Mouse (Mus musculus): ENCODE measurements around the gene Prkcd. TPM values are rescaled to one million over a fixed set of nuclear protein-coding genes. Genes with fewer than 3 reads are reported as not detected.

The Prkcd gene
- polyA plus RNA-seq (2015; fragmentation: Nextera tagmentation; extraction: Ambion mirVana), result 62.8 and 72.3 TPM in 2 replicates

DNA sequence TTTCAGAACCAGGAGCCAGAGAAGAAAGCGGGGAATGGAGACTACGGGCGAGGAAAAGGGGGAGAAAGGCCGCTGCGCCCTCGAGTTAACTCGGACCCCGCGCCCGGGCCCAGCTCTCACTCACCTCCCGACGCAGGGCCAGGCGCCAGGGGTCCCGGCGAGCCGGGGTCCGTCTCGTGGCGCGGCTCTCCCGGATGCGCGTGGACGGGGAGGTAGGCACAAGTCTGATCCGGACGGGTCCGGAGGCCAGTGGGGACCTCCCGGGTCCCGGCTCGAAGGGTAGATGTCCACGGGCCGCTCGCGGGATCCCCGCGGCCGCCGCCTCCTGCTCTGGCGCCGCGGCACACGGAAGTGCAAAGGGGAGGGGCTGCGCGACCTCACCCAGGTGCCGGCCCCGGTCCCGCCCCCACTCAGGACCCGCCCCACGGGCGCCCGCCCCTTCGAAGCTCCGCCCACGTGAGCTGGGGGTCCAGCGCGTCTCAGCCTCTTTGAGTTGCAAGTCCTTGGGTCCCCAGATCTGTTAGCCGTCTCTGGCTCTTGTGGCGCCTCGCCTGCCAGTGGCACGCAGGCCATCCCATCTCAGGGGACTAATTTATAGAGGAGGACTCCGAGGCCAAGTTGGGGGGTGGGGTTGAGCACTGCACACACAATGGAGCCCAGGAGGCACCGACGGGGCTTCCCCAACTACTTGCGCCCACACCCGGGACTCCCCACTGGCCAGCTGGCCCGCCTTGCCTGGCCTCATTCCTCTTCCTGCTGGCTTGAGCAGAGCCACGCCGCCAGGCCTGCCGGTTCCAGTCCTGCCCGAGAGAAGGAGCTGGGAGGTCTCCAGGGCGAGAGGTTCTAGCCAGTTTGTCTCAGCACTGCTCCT lies at the start of gene Prkcd:
Gene Prkcd, minus strand, starts transcription at position 355 of the 871 bp plus-strand sequence.
- DNase-seq (ENCODE audit: low spot score), result peak; percentile 93
- ATAC-seq (ENCODE audit: low FRiP score, low TSS enrichment), result peak; percentile 73
- H3K4me2 ChIP-seq (replicated peaks; ENCODE audit: low read depth), result peak within 1 kb of the TSS; percentile 73
- H3K4me1 ChIP-seq (replicated peaks; ENCODE audit: control insufficient read depth, insufficient read depth), result peaks cover 2% of the 10 kb centered on the region; the same call in 1 of the 2 replicates
- H3K9ac ChIP-seq (ENCODE audit: low read length), result peak within 1 kb of the TSS; percentile 89
- H3K27ac ChIP-seq (replicated peaks), result peak within 1 kb of the TSS; percentile 92
- H3K4me3 ChIP-seq (ENCODE audit: low read depth, low read length), result peak within 1 kb of the TSS; percentile 85
- no peaks in the 10 kb centered on the region for H3K27me3 ChIP-seq (ENCODE audit: control insufficient read depth, insufficient read depth, low read length)
- TF ChIP-seq CTCF (IDR thresholded peaks at IDR 0.05; ENCODE audit: low read depth) (no peak), EP300 (optimal IDR thresholded peaks at IDR 0.05) (no peak)
- no peaks in the 10 kb centered on the region for H3K36me3 ChIP-seq (ENCODE audit: control insufficient read depth, insufficient read depth, low read length)
- WGBS, result under 1% methylated on average over 53 of the region's 71 CpGs
- H3K9me3 ChIP-seq (ENCODE audit: control insufficient read depth, low read length), result no peaks in the 10 kb centered on the region

DNA sequence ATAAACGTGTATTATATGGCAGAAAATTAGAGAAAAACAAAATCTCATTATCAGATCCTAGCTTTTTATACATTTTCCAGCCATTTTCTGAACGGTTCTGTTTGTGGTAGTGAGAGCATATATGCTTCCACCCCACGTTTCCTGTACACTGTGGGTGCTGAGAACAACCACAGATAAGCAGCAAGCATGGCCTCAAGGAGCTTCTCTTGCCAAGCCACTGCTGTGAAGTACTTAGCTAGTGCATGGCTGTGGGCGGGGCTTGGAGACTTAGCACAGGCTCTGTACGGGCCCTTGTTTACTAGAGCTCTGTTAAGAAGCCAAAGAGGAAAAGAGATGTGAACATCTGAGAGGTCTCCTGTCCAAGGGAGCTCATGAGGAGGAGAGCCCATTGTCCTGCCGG lies 48.9 kb upstream of the Prkcd start:
- DNase-seq (ENCODE audit: low spot score) (no peak), ATAC-seq (ENCODE audit: low FRiP score, low TSS enrichment) (no peak)
- no peak overlapping the region for H3K4me3 ChIP-seq (ENCODE audit: low read depth, low read length)
- no peak overlapping the region for H3K9ac ChIP-seq (ENCODE audit: low read length)
- peaks cover 20% of the 10 kb centered on the region for H3K36me3 ChIP-seq (ENCODE audit: control insufficient read depth, insufficient read depth, low read length)
- TF ChIP-seq CTCF (IDR thresholded peaks at IDR 0.05; ENCODE audit: low read depth) (no peak), EP300 (optimal IDR thresholded peaks at IDR 0.05) (no peak)
- WGBS, result 67% methylated on average over 6 of the region's 6 CpGs
- no peaks in the 10 kb centered on the region for H3K9me3 ChIP-seq (ENCODE audit: control insufficient read depth, low read length)
- no peaks in the 10 kb centered on the region for H3K27me3 ChIP-seq (ENCODE audit: control insufficient read depth, insufficient read depth, low read length)
- no peak overlapping the region for H3K27ac ChIP-seq (replicated peaks)
- no peaks in the 10 kb centered on the region for H3K4me1 ChIP-seq (replicated peaks; ENCODE audit: control insufficient read depth, insufficient read depth)
- H3K4me2 ChIP-seq (replicated peaks; ENCODE audit: low read depth), result no peak overlapping the region

GRCm38 (mm10) chr14:30671986-30672312 lies 45.9 kb upstream of the Prkcd start:
- peak; percentile 88 for DNase-seq (ENCODE audit: low spot score)
- 4% methylated on average over 3 of the region's 3 CpGs for WGBS
- ATAC-seq (ENCODE audit: low FRiP score, low TSS enrichment), result peak; percentile 89
- H3K4me2 ChIP-seq (replicated peaks; ENCODE audit: low read depth), result no peak overlapping the region
- peaks cover 6% of the 10 kb centered on the region; the same call in 1 of the 2 replicates for H3K36me3 ChIP-seq (ENCODE audit: control insufficient read depth, insufficient read depth, low read length)
- no peaks in the 10 kb centered on the region for H3K27me3 ChIP-seq (ENCODE audit: control insufficient read depth, insufficient read depth, low read length)
- H3K4me1 ChIP-seq (replicated peaks; ENCODE audit: control insufficient read depth, insufficient read depth), result no peaks in the 10 kb centered on the region
- H3K27ac ChIP-seq (replicated peaks), result no peak overlapping the region
- H3K9me3 ChIP-seq (ENCODE audit: control insufficient read depth, low read length), result no peaks in the 10 kb centered on the region
- H3K4me3 ChIP-seq (ENCODE audit: low read depth, low read length), result no peak overlapping the region
- TF ChIP-seq CTCF (IDR thresholded peaks at IDR 0.05; ENCODE audit: low read depth) (peak; percentile 97), EP300 (optimal IDR thresholded peaks at IDR 0.05) (no peak)
- H3K9ac ChIP-seq (ENCODE audit: low read length), result no peak overlapping the region

DNA sequence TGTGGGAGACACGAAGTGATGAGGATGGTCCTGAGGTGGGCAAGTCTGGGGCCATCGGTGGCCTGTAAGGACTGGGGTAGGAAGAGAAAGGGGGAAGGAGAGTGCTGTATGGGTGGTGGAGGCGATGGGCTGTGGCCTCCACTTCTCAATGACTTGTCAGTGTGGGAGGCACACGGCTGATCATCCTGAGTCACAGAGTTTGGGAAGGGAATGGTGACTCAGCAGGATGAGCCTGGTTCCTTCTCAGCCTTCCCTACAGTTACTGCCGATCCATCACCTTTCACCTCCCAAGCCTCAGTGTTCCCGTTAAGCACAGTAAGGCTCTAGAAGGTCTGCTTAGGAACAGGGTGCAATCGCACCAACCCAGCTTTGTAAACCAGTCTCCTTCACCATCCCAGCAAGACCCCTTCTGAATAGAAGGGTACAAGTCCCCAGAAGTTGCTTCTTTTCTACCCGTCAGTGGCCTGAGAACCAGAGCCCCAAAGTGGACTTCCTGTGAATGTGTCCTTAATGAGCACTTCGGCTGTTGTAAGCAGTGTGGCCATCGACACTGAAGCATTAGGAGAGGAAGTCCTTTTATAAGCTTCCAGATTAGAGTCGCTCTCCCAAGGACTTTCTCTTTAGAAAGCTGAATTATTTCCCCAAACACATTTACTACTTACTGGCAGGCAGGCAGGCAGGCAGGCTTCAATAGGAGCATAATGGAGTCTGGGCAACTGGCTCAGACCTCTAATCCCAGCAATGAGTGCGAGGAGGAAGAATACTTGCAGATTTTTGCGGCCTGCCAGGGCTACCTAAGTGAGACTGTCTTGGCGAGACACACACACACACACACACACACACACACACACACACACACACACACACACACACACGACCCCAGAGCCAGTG lies 45.3 kb upstream of the Prkcd start:
- H3K4me3 ChIP-seq (ENCODE audit: low read depth, low read length), result no peak overlapping the region
- H3K27ac ChIP-seq (replicated peaks), result peak overlapping the region; percentile 67; the same call in 1 of the 2 replicates
- H3K36me3 ChIP-seq (ENCODE audit: control insufficient read depth, insufficient read depth, low read length), result peaks cover 4% of the 10 kb centered on the region
- H3K9me3 ChIP-seq (ENCODE audit: control insufficient read depth, low read length), result no peaks in the 10 kb centered on the region
- no peak overlapping the region for H3K9ac ChIP-seq (ENCODE audit: low read length)
- TF ChIP-seq EP300 (optimal IDR thresholded peaks at IDR 0.05) (no peak), CTCF (IDR thresholded peaks at IDR 0.05; ENCODE audit: low read depth) (no peak)
- DNase-seq (ENCODE audit: low spot score) (no peak), ATAC-seq (ENCODE audit: low FRiP score, low TSS enrichment) (no peak; the same call in 1 of the 2 replicates)
- H3K27me3 ChIP-seq (ENCODE audit: control insufficient read depth, insufficient read depth, low read length), result no peaks in the 10 kb centered on the region
- no peak overlapping the region for H3K4me2 ChIP-seq (replicated peaks; ENCODE audit: low read depth)
- H3K4me1 ChIP-seq (replicated peaks; ENCODE audit: control insufficient read depth, insufficient read depth), result no peaks in the 10 kb centered on the region
- WGBS, result 67% methylated on average over 15 of the region's 15 CpGs

- no peaks in the 10 kb centered on the region for H3K27me3 ChIP-seq (ENCODE audit: control insufficient read depth, insufficient read depth, low read length)
- no peak overlapping the region for H3K4me2 ChIP-seq (replicated peaks; ENCODE audit: low read depth)
- no peak for ATAC-seq (ENCODE audit: low FRiP score, low TSS enrichment)
- H3K4me1 ChIP-seq (replicated peaks; ENCODE audit: control insufficient read depth, insufficient read depth), result no peaks in the 10 kb centered on the region
- no peak for DNase-seq (ENCODE audit: low spot score)
- no peak overlapping the region for H3K9ac ChIP-seq (ENCODE audit: low read length)
- H3K36me3 ChIP-seq (ENCODE audit: control insufficient read depth, insufficient read depth, low read length), result peaks cover 5% of the 10 kb centered on the region
- TF ChIP-seq EP300 (optimal IDR thresholded peaks at IDR 0.05), result no peak
- no peak for TF ChIP-seq CTCF (IDR thresholded peaks at IDR 0.05; ENCODE audit: low read depth)
- no peaks in the 10 kb centered on the region for H3K9me3 ChIP-seq (ENCODE audit: control insufficient read depth, low read length)
- 94% methylated on average over 6 of the region's 6 CpGs for whole genome bisulfite sequencing
- no peak overlapping the region for H3K4me3 ChIP-seq (ENCODE audit: low read depth, low read length)
- no peak overlapping the region for H3K27ac ChIP-seq (replicated peaks)
These were observed 44.2 kb upstream of the Prkcd start for GRCm38 (mm10) chr14:30670161-30670560.
